Mouse (Mus musculus) fat pad, adult 2 months (tissue): ENCODE data around the gene Serpine1.
"Not testable (repeated sequence)": the region's sequence is repeated elsewhere in the genome, so short reads cannot be mapped to it uniquely, and the experiment has no call there.

Experiments used
- DNase-seq: peaks from one replicate; pipeline ENCODE4 v3.0.0-alpha.2; 2011; ENCODE audit warnings: low read depth, low spot score; ENCODE audit errors: extremely low read depth

Serpine1 gene

DNA sequence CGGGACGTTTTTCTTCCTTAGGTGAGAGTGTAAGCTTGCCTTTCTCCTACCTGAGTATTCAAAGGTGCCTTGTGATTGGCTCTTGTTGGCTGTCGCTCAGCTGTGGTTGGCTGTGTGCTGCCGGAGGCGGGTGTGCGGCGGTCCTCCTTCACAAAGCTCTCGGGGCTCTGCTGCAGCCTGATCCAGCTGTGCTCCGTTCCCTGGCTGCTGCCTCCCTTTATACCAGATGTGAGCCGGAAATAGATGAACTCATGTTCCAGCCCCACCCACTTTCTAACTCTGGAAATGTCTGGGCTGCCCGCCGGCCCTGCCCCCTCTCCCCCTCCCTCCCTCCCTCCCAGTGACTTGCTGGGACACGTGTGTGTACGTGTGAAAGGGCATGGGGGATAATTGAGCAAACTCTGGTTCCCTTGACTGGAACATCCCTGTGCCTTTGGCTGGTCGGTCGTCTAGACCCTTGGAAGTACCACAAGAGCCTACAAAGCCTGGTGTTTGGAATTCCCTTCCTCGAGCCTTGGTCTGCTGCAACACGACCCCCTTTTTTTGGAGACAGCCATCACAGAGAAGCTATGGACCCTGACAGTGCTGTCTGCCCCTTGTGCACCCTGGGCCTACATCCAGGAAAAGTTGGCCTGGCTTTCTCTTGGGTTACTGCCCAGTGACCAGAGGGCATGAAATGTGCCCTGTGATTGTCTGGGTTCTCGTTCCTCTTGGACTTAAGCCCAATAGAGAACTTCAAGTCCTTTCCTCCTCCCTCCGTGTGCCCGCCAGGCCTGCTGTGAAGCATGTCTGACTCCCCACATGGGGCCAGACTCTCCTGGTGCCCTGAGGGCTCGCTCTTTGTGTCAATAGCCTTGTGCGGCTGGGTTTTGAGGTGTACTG, at the start of gene Serpine1:
Serpine1 (minus strand) TSS at position 190 of the 882 bp plus-strand sequence.
- peak; percentile 69 for DNase-seq

GRCm38 (mm10) chr5:137121280-137121679, 49.2 kb upstream of the Serpine1 start:
- DNase-seq, result no peak

GRCm38 (mm10) chr5:137118878-137119277, 46.8 kb upstream of the Serpine1 start:
- DNase-seq, result no peak

DNA sequence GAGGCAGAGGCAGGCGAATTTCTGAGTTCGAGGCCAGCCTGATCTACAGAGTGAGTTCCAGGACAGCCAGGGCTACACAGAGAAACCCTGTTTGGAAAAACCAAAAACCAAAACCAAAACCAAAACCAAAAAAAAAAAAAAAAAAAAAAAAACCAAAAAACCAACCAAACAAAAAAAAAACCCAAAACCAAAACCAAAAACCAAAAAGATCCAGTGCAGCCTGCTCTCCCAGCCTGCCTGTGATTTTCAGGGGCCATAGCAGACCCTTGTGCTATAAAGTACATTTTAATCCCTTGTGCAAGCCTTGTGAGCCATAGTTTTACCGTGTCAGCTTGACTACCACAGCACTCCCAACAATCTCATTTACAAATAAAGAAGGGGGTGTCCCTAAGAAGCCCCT, 45.9 kb upstream of the Serpine1 start:
- not testable (repeated sequence) for DNase-seq

DNA sequence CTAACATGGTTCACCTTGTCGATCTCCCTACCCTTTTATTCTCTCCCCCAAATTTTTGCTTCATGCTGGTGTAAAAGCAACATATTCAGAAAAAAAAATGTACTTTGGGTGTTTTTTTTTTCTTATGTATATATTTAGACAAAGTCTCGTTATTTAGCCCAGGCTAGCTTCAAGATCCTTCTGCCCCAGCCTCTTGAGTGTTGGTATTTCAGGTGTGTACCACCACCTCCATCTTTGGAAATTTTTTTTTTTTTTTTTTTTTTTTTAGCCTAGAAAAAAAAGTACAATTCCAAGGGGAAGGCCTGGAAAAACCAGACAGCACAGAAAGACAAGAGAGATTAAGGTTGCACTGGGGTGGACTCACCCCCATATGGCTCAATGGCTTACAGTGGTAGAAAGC, 44.9 kb upstream of the Serpine1 start:
- peak; percentile 42 for DNase-seq

DNA sequence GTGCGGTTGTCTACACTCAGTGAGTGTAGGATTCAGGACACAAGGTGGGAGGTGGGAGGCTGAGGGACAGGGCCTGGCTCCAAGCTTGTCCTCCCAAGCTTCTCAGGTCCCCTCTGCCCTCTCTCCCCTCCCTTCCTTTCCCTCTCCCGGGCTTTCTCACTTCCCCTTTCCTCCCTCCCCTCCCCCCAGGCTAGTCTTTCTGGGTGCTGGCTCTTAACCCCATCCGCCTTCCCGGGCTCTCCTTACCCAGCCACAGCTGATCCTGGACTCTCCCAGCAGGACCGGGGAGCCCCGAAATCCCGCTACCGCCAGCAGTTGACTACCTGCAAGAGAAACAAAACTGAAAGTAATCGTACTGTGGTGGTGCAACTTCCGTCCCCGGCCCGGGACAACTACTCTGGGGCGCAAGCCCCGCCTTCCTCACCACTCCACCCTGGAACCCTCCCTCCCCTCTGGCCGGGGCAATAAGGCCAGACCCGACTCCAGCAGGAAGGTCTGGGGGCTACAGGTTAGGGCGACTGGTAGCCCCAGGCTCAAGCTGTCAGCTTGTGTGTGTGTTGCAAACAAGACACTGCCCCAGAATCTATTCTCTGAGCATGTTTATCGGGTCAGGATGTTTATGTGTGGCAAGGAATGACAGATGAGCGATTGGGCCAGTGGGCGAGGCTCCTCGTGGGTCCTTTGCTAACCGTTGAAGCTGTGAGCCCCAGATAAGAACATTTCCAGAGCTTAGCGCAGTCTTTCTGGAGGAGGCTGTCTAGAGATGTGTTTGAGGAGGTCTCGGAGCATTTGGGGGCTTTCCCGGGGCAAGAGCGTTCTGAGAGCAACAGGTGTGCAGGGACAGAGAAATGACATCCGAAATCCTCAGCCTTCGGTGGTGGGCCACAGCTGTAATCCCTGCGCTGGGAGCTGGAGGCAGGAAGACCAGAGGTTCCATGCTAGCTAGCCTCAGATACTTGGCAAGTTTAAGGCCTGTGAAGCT, 44.1 kb upstream of the Serpine1 start, which contains the start of gene Trim56:
Trim56 (minus strand) TSS at position 344 of the 982 bp plus-strand sequence.
- DNase-seq, result no peak

- DNase-seq, result no peak
Observed at GRCm38 (mm10) chr5:137114891-137115561, 43.0 kb upstream of the Serpine1 start.

- DNase-seq, result no peak
Observed at GRCm38 (mm10) chr5:137111542-137112408, 39.7 kb upstream of the Serpine1 start.

DNA sequence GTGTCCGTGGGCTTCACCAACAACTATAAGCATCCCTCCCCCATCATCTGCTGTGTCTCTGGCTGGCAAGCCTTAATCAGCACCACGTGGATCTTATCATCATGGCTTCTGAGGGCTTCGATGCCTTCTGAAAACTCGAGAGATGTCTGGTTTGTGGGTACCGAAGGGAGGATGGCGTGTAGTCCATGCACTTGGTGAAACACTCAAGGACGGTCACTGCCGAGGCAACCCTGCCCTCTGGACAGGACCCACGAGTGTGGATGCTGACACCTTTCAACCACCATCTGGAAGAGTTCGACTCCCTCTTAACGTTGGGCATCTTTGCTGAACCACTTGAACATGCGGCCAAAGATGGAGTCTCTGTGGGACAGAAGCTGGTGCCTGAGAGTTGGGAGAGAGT, 38.8 kb upstream of the Serpine1 start:
- DNase-seq, result no peak

GRCm38 (mm10) chr5:137109941-137110593, 38.0 kb upstream of the Serpine1 start:
- no peak for DNase-seq

DNA sequence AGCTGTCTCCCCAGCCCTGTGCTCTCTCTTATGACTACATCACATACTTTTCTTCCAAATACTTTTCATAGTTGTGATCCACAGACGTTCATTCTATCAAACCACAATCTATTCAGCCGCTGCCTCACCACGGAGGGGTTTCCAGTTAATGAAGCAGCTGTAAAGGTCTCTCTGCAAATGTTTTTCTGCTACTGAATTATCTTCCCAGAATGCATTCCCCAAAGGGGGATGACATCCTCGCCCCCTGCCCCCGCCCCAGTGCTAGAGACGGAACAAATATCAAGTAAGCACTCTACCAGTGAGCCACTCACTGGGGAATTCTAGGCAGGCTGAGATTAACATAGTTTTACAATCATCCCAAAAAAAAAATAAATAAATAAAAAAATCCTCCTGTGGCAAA, 36.0 kb upstream of the Serpine1 start:
- no peak for DNase-seq

DNA sequence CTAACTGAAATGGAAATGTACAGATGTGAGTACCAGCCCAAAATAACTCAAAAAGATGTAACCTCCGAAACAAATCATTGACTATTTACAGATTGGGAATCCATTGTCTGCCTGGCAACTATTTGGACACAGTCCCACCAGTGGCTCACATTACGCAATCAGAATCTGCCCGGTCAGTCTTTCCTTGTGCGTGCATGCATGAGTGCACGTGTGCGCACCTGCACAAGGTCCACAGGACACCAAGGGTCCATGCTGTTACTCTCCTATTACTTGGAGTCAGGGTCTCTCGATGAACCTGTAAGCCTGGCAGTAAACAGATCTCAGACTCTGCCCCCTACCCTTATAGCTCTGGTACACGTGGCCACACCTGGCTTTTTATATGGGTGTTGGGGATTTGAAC, 35.6 kb upstream of the Serpine1 start:
- no peak for DNase-seq

- no peak for DNase-seq
Observed at GRCm38 (mm10) chr5:137107024-137107423, 35.0 kb upstream of the Serpine1 start.

DNA sequence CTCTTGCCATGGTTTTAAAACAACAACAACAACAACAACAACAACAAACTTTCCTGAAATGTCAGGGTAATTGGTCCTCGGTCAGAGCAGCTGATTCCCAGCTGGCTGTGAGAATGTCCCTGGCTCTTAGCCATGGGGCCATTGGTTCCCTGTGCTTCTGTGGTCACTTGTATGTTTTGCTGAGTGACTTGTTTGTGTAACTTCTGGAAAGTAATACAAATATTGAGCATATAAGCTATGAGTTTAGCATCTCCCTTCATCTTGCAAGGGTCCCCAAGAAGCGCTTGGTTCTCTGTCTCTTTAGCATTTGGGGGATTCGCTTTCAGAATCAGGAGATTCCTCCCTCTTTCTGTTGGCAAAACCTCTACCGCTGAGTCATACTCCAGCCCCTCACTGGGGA, 34.4 kb upstream of the Serpine1 start:
- no peak for DNase-seq

DNA sequence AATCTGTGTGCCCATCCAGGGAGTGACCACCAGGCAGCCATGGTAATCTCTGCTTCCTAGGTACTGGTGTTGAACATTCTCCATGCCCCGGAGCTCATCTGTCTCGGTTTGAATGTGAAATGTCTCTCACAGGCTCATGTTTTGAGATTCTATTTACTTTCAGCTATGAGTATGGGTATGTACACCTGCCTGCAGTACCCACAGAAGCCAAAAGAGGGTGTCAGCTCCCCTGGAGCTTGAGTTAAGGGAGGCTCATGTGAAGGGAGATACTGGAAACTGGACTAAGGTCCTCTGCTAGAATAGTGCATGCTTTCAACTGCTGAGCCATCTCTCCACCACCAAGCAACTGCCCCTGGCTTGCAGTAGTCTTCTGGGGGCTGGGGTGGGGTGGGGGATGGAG, 31.9 kb upstream of the Serpine1 start:
- no peak for DNase-seq

GRCm38 (mm10) chr5:137102575-137103522, 30.8 kb upstream of the Serpine1 start:
- DNase-seq, result no peak

DNA sequence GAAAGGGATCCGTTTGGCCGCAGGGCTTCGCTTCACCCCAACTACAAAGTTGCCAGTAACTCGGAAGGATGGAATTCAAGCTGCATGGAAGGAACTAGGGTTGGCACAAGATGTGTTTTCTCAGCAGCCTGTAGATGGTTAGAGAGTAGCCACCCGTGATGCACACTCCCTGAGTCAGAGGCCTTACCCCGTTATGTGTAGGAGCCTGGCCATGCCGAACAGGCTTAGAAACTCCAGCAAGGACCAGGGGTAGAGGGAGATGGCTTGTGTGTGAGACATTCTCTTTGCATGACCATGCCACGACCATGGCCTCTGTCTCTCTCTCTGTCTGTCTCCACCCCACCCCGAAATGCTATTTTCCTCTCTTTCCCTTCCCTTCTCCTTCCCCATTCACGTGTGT, 30.0 kb upstream of the Serpine1 start:
- DNase-seq, result no peak

- DNase-seq, result no peak
Observed at GRCm38 (mm10) chr5:137100660-137101059, 28.6 kb upstream of the Serpine1 start.
